Mouse (Mus musculus) myocyte (in vitro differentiated cells): ENCODE data around the gene Phlpp1. TPM values are rescaled to one million over a fixed set of nuclear protein-coding genes. Genes with fewer than 3 reads are reported as not detected.

Source experiments
- H3K27me3 ChIP-seq: one replicate; pipeline ENCODE4 v1.6.1; 2011; ENCODE audit not compliant: control insufficient read depth, insufficient read depth, insufficient read length
- H3K36me3 ChIP-seq: one replicate; pipeline ENCODE4 v1.6.1; 2011; ENCODE audit not compliant: control insufficient read depth, insufficient read depth
- H3K4me2 ChIP-seq: one replicate; pipeline ENCODE4 v1.6.1; 2011; ENCODE audit warnings: low read depth, control low read depth
- H3K4me3 ChIP-seq: one replicate; pipeline ENCODE4 v1.5.1; 2011; ENCODE audit warnings: mild to moderate bottlenecking, control low read depth, moderate library complexity
- H3K79me2 ChIP-seq: one replicate; pipeline ENCODE4 v1.6.1; 2011; ENCODE audit not compliant: control insufficient read depth, insufficient read depth
- H3ac ChIP-seq: one replicate; pipeline ENCODE4 v1.6.1; 2011; ENCODE audit not compliant: control insufficient read depth, insufficient read length
- CEBPB ChIP-seq: IDR thresholded peaks from 2 replicates; pipeline ENCODE4 v1.6.1; 2011; ENCODE audit warnings: mild to moderate bottlenecking, moderate library complexity; ENCODE audit not compliant: poor library complexity, insufficient read depth, severe bottlenecking
- E2F4 ChIP-seq: IDR thresholded peaks from one replicate; pipeline ENCODE4 v1.6.1; 2011; ENCODE audit warnings: mild to moderate bottlenecking, control low read depth, moderate library complexity; ENCODE audit not compliant: insufficient read depth
- MAX ChIP-seq: IDR thresholded peaks from one replicate; pipeline ENCODE4 v1.6.1; 2011; ENCODE audit warnings: low read depth, mild to moderate bottlenecking, control low read depth
- MYOD1 ChIP-seq, 3 experiments: IDR thresholded peaks; one replicate each; pipeline ENCODE4 v1.6.1; 2011; ENCODE audit warnings: control low read depth in 2 of 3, low read depth in 2 of 3, mild to moderate bottlenecking in 2 of 3, moderate library complexity in 1 of 3; ENCODE audit not compliant: insufficient read length in 2 of 3, control insufficient read depth in 1 of 3
- MYOG ChIP-seq, 3 experiments: IDR thresholded peaks; one replicate each; pipeline ENCODE4 v1.6.1; 2011; ENCODE audit warnings: control low read depth in 2 of 3, low read depth in 2 of 3, mild to moderate bottlenecking in 2 of 3; ENCODE audit not compliant: insufficient read length in 2 of 3, control insufficient read depth in 1 of 3, insufficient read depth in 1 of 3
- POLR2A ChIP-seq: IDR thresholded peaks from one replicate; pipeline ENCODE4 v1.6.1; 2011; ENCODE audit warnings: low read depth, mild to moderate bottlenecking, control low read depth, moderate library complexity; ENCODE audit not compliant: insufficient read length
- POLR2AphosphoS2 ChIP-seq: IDR thresholded peaks from one replicate; pipeline ENCODE4 v1.6.1; 2011; ENCODE audit warnings: low read depth, control low read depth; ENCODE audit not compliant: insufficient read length
- REST ChIP-seq: IDR thresholded peaks from one replicate; pipeline ENCODE4 v1.6.1; 2011; ENCODE audit warnings: mild to moderate bottlenecking, control low read depth, moderate library complexity; ENCODE audit not compliant: insufficient read depth, insufficient read length
- SRF ChIP-seq: IDR thresholded peaks from one replicate; pipeline ENCODE4 v1.6.1; 2011; ENCODE audit warnings: low read depth; ENCODE audit not compliant: control insufficient read depth, insufficient read length
- TCF12 ChIP-seq: IDR thresholded peaks from one replicate; pipeline ENCODE4 v1.6.1; 2011; ENCODE audit warnings: mild to moderate bottlenecking, control low read depth; ENCODE audit not compliant: poor library complexity, insufficient read depth, severe bottlenecking
- TCF3 ChIP-seq: IDR thresholded peaks from one replicate; pipeline ENCODE4 v1.6.1; 2011; ENCODE audit warnings: low read depth, control low read depth; ENCODE audit not compliant: insufficient read length
- USF1 ChIP-seq: IDR thresholded peaks from one replicate; pipeline ENCODE4 v1.6.1; 2011; ENCODE audit warnings: low read depth, mild to moderate bottlenecking, control low read depth, moderate library complexity
- polyA plus RNA-seq: library from polyadenylated mRNA; unstranded; fragments of >200 nt; fragmentation: generic; extraction: Trizol; gene quantifications from one replicate; pipeline ENCODE4 v1.2.1, GENCODE M21; 2012; ENCODE audit warnings: missing spikeins

The Phlpp1 gene
- polyA plus RNA-seq, 1 experiment: 7.9 TPM

DNA sequence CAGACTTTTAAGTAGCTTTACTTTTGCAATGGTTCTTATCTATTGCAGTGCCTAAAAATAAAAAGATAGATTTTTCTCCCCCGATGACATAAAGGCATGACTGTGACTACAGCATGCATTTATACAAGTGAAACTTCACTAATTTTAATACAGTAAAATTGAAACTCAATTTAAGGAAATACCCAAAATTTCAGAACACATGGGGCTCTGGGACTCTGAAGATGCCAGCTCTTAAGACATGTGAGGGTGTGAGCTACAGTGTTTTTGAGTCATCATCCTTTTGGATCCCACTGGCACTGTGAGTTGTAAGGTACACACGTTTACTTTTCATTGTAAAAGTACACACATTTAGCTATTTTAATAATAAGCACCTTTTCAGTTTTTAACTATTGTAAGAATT lies 173.7 kb downstream of the Phlpp1 start:
- no peak for TF ChIP-seq MYOG (IDR thresholded peaks at IDR 0.05; ENCODE audit: control insufficient read depth in 1 of 3, insufficient read depth in 1 of 3, insufficient read length in 2 of 3, low read depth in 2 of 3)
- TF ChIP-seq CEBPB: no peak
- TF ChIP-seq SRF: no peak
- no peak for TF ChIP-seq MYOD1 (IDR thresholded peaks at IDR 0.05; ENCODE audit: control insufficient read depth in 1 of 3, insufficient read length in 2 of 3, low read depth in 2 of 3)
- TF ChIP-seq REST: no peak
- peaks cover 34% of the 10 kb centered on the region for H3K36me3 ChIP-seq
- H3K4me2 ChIP-seq: no peak overlapping the region
- H3K4me3 ChIP-seq: no peak overlapping the region
- no peaks in the 10 kb centered on the region for H3K79me2 ChIP-seq
- H3ac ChIP-seq: no peak overlapping the region
- no peaks in the 10 kb centered on the region for H3K27me3 ChIP-seq

DNA sequence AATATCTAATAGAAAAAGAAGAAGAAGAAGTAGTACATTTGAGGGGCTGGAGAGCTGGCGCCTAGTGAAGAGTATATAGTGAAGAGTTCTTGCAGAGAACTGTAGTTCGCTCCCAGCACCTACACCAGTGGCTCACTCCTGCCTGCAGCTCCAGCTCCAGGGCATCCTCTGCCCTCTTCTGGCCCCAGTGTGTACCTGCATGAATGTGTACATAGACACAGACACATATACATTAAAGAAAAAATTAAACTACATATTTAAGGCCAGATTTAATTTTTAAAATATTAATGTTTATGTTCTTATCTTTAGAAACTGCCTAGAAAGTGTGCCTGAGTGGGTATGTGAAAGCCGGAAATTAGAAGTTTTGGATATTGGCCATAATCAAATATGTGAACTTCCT lies 175.2 kb downstream of the Phlpp1 start:
- H3K27me3 ChIP-seq: no peaks in the 10 kb centered on the region
- no peak overlapping the region for H3K4me3 ChIP-seq
- no peak for TF ChIP-seq SRF
- TF ChIP-seq POLR2A: no peak
- no peak overlapping the region for H3K4me2 ChIP-seq
- H3ac ChIP-seq: no peak overlapping the region
- peaks cover 43% of the 10 kb centered on the region for H3K36me3 ChIP-seq
- no peaks in the 10 kb centered on the region for H3K79me2 ChIP-seq

DNA sequence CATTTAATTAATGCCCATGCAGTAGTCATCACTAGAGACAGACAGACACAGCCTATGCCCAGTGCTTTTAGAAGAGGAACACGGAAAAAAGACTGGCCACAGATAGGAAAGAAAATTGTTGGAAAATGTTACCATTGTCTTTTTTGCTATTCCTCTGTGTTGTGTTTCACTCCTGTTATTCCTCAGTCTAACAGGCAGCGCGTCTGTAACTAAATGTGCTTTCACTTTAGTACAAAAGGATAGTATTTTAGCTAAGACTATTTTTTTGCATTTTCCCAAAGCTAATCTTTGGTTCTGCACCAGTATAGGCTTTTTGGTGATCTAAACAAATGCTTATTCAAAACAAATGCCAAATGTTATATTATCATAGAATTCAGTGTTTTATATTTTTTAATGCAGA lies 177.6 kb downstream of the Phlpp1 start:
- H3K27me3 ChIP-seq: no peaks in the 10 kb centered on the region

GRCm38 (mm10) chr1:106351512-106351911 lies 180.0 kb downstream of the Phlpp1 start:
- Histone ChIP-seq H3K79me2 (no peaks in the 10 kb centered on the region), H3ac (no peak overlapping the region), H3K27me3 (no peaks in the 10 kb centered on the region), H3K36me3 (peaks cover 13% of the 10 kb centered on the region), H3K4me2 (no peak overlapping the region), H3K4me3 (no peak overlapping the region)
- TF ChIP-seq USF1 (no peak), MYOD1 (IDR thresholded peaks at IDR 0.05; ENCODE audit: control insufficient read depth in 1 of 3, insufficient read length in 2 of 3, low read depth in 2 of 3) (no peak)

More for the DNA sequence above, 177.6 kb downstream of the Phlpp1 start:
- no peak for TF ChIP-seq TCF12
- TF ChIP-seq CEBPB: no peak
- no peak for TF ChIP-seq SRF
- no peak for TF ChIP-seq POLR2AphosphoS2
- TF ChIP-seq MYOD1 (IDR thresholded peaks at IDR 0.05; ENCODE audit: control insufficient read depth in 1 of 3, insufficient read length in 2 of 3, low read depth in 2 of 3): no peak
- TF ChIP-seq MYOG (IDR thresholded peaks at IDR 0.05; ENCODE audit: control insufficient read depth in 1 of 3, insufficient read depth in 1 of 3, insufficient read length in 2 of 3, low read depth in 2 of 3): no peak
- TF ChIP-seq REST: no peak
- no peak for TF ChIP-seq MAX
- TF ChIP-seq POLR2A: no peak
- Histone ChIP-seq H3ac (no peak overlapping the region), H3K4me3 (no peak overlapping the region), H3K4me2 (no peak overlapping the region), H3K79me2 (no peaks in the 10 kb centered on the region), H3K36me3 (peaks cover 31% of the 10 kb centered on the region)

DNA sequence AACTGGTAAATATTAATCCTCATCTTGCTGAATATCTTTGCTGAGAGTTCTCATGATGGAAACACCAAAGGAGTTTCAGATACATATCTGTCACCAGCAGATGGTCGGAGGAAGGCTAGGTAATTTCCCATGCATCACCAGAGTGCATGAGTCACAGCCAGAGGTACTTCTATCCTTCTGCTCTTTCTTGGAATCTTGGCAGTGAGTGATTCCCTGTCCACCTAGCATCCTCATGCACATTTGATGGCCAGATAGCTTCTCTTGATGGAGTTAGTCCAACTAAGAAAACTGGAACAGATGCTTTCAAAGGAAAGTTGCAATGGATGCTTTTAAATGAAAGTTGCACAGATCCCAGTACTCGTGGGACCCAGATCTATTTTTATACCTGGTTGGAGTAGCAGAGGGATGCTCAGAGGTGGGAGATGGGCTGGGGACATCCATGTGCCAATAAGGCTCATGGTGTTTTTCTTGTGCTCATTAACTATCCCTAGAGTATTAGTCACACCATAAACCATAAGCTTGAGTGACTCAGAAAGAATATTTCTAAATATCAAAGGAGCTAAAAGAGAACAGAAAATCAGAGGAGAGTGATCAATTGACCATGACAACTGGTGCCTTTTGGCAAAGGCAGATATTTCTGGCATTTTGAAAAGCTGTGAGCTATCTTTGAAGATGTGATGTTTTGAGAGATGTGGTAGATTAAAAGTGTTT lies 181.4 kb downstream of the Phlpp1 start:
- Histone ChIP-seq H3K36me3 (peaks cover 15% of the 10 kb centered on the region), H3K27me3 (no peaks in the 10 kb centered on the region), H3K4me2 (no peak overlapping the region), H3K4me3 (no peak overlapping the region), H3K79me2 (no peaks in the 10 kb centered on the region), H3ac (no peak overlapping the region)
- TF ChIP-seq MYOG (IDR thresholded peaks at IDR 0.05; ENCODE audit: control insufficient read depth in 1 of 3, insufficient read depth in 1 of 3, insufficient read length in 2 of 3, low read depth in 2 of 3) (no peak), POLR2AphosphoS2 (no peak), E2F4 (no peak), POLR2A (no peak), SRF (no peak), MAX (no peak), TCF12 (no peak), USF1 (no peak), MYOD1 (IDR thresholded peaks at IDR 0.05; ENCODE audit: control insufficient read depth in 1 of 3, insufficient read length in 2 of 3, low read depth in 2 of 3) (no peak), TCF3 (no peak), REST (no peak), CEBPB (no peak)
